Mouse (Mus musculus) right cerebral cortex, adult 2 months (tissue): ENCODE measurements around the gene Chd5.
A peak's percentile ranks its signal among the peaks of the same experiment; 100 is the strongest.

Experiments used
- DNase-seq, 2 experiments: peaks; one replicate each; pipeline ENCODE4 v3.0.0; 2021 to 2022; ENCODE audit warnings: low spot score in 2 of 2

The Chd5 gene

DNA sequence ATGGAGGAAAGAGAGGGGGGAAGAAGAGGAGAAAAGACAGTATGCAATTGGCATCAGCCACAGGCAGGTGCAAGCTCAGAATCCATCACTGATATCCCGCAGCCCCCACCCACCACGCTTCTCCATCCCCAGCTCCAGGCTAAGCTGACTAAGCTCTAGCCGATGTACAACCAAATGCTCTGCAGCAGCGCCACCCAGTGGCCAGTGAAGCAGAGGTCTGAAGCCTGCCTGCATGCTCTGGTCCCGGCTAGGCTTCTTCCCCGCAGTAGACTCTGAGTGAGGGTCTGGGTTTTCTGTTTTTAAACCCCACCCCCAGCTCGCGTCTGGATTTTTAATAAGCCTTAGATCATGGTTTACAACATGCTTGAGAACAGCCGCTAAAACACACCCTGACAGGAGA lies 96.4 kb downstream of the Chd5 start:
- peak; percentile 94 to 96 for DNase-seq

DNA sequence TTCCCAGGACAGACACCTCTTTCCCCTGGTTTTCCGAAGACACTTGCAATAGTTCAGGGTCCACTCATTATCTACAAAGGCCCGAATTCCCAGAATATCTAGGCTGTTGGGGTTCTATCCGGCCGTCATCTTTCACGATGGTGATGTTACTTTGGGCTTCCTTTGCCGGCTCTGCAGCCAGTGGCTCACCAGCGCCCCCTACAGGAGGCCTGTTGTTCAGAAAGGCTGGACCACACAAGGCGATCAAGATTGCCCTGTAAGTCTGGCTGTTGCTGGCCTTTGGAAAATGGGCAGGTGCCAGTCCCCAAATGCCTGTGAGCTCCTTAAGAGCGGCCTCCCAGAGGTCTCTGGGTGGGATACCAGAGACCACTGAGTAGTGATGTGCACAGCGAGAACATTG lies 96.8 kb downstream of the Chd5 start:
- DNase-seq, result peak; percentile 81 to 84
